Mouse (Mus musculus) liver, embryonic 11.5 days (tissue): ENCODE data around the gene Slc48a1. TPM values are rescaled to one million over a fixed set of nuclear protein-coding genes. Genes with fewer than 3 reads are reported as not detected.

ENCODE experiments used
- ATAC-seq: fragments of 200-750 bp; cut with Nextera tagmentation; replicated peaks from 2 replicates; pipeline ENCODE4 v1.8.0; 2017; ENCODE audit warnings: moderate number of reproducible peaks, mild to moderate bottlenecking, moderate TSS enrichment, moderate library complexity; ENCODE audit not compliant: low FRiP score
- DNase-seq: peaks from one replicate; pipeline ENCODE4 v3.0.0-alpha.2; 2017; ENCODE audit warnings: low spot score
- H3K27ac ChIP-seq: fragments of 300-500 bp; sonication (generic); 2 replicates; pipeline ENCODE4 v1.5.1; 2014; ENCODE audit warnings: mild to moderate bottlenecking, low read depth, low read length, control low read depth
- H3K27me3 ChIP-seq: fragments of 300-500 bp; sonication (generic); replicated peaks from 2 replicates; pipeline ENCODE4 v1.6.1; 2014; ENCODE audit warnings: low read length, mixed read lengths; ENCODE audit not compliant: control insufficient read depth, insufficient read depth
- H3K36me3 ChIP-seq: fragments of 300-500 bp; sonication (generic); 2 replicates; pipeline ENCODE4 v1.6.1; 2014; ENCODE audit warnings: mild to moderate bottlenecking, low read length, moderate library complexity, mixed read lengths; ENCODE audit not compliant: control insufficient read depth, insufficient read depth
- H3K4me1 ChIP-seq: fragments of 300-500 bp; sonication (generic); replicated peaks from 2 replicates; pipeline ENCODE4 v1.6.1; 2014; ENCODE audit warnings: low read length, mixed read lengths; ENCODE audit not compliant: control insufficient read depth, insufficient read depth
- H3K4me2 ChIP-seq: fragments of 300-500 bp; sonication (generic); 2 replicates; pipeline ENCODE4 v1.6.1; 2014; ENCODE audit warnings: mild to moderate bottlenecking, control low read depth, moderate library complexity
- H3K4me3 ChIP-seq: fragments of 300-500 bp; sonication (generic); 2 replicates; pipeline ENCODE4 v1.5.1; 2014; ENCODE audit warnings: low read depth, low read length, control low read depth
- H3K9ac ChIP-seq: fragments of 300-500 bp; sonication (generic); 2 replicates; pipeline ENCODE4 v1.6.1; 2014; ENCODE audit warnings: low read depth, low read length, control low read depth
- H3K9me3 ChIP-seq: fragments of 300-500 bp; sonication (generic); 2 replicates; pipeline ENCODE4 v1.6.1; 2016; ENCODE audit warnings: low read length, inconsistent platforms, mixed read lengths; ENCODE audit not compliant: control insufficient read depth
- WGBS: fragments of 180-500 bp; shearing (Covaris S2); extraction: QIAGEN DNeasy Blood & Tissue Kit; methylation state at CpG from one replicate; pipeline ENCODE4 v1.1.7; 2014; 5-methylcytosine and 5-hydroxymethylcytosine counted together
- polyA plus RNA-seq: library from polyadenylated mRNA; unstranded; fragments of >200 nt; fragmentation: Nextera tagmentation; extraction: Ambion mirVana; gene quantifications from 2 replicates; pipeline ENCODE4 v1.2.1, GENCODE M21; 2014

Gene Slc48a1
- polyA plus RNA-seq, result 55.0 and 62.1 TPM in 2 replicates

DNA sequence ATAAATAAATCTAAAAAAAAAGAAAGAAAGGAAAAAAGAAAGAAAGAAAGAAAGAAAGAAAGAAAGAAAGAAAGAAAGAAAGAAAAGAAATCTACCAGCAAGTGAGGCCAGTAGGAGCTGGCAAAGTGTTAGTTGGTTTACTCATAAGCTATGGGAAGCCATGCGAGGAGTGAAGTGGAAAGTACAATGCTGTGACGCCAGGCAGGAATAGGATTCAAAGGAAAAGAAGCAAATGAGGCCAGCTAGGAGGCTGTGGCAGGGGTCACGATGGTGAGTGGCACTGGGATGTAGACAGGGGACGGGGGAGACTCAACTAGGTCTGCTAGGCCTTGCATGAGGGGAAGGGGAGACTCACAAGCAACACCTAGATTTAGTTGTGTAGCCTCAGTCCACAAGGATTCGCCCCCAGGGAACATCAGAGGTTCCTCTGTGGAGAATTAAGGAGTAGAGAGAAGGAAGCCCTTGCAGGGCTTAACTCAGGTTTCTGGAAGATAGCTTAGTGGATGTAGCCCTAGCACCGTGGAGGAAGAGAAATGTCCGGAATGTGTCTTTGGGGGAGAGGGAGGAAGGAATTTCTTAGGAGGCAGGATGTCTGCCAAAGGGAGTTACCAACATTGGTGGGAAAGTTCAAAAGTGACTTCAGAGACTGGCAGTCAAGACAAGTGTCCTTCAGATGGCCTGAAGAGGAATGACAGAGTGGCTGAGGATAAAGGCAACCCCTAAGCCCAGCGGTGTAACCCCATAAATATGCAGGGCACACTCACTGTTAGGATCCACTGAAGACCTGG lies at the start of gene Slc48a1:
Gene Slc48a1, plus strand, starts transcription at position 210 of the 788 bp plus-strand sequence.
- Histone ChIP-seq H3K36me3 (no peaks in the 10 kb centered on the region), H3K4me1 (peaks cover 14% of the 10 kb centered on the region), H3K4me2 (no peak within 1 kb of the TSS), H3K27ac (0 out of 2 replicates have a peak within 1 kb of the TSS, but pooled peaks have one; percentile 6), H3K9me3 (no peaks in the 10 kb centered on the region), H3K4me3 (no peak within 1 kb of the TSS), H3K27me3 (peaks cover 5% of the 10 kb centered on the region), H3K9ac (no peak within 1 kb of the TSS)
- ATAC-seq, result no peak
- 65% methylated on average over 8 of the region's 8 CpGs for WGBS
- DNase-seq, result no peak

DNA sequence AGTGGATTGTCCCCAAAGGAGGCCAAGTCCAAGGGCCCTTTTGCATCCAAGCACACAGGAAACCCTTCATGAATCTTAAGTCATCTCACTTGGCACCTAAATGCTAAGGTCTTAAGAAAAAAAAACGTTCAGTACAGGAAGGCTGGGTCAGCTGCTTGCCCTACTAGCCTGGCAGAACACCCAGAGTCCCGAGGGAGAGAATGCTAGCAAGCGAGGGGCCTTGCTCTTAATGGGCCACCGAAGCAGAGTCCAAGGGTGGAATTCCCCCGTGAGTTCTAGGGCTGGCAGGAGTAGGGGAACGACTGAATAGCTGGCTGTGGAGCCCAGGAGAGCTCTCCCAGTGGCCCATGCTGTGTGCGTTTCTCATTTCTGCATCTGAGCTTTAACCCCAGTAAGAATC lies 49.5 kb upstream of the Slc48a1 start:
- Histone ChIP-seq H3K36me3 (no peaks in the 10 kb centered on the region), H3K9me3 (no peaks in the 10 kb centered on the region), H3K4me3 (no peak overlapping the region), H3K27ac (no peak overlapping the region), H3K27me3 (no peaks in the 10 kb centered on the region), H3K9ac (no peak overlapping the region), H3K4me2 (no peak overlapping the region), H3K4me1 (no peaks in the 10 kb centered on the region)
- 59% methylated on average over 7 of the region's 7 CpGs for WGBS
- DNase-seq, result no peak
- no peak for ATAC-seq

DNA sequence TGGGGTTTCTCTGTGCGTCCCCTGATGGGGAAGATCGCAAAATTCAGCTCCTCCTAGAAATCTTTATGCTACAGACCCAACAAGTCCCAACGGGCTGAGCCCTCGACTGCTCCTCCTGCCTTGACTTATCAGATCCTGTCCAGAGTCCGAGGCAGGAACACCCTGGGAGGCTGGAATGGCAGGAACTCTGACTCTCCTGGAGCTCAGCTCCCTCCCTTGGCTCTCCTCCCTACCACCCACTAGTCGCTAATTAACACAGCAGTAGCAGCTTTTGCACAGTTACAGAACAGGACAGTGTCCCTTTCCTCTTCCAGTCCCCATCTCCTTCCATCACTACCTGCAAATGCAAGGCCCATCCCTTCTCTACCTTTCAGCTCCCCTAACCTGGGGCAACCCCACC lies 48.0 kb upstream of the Slc48a1 start:
- H3K4me3 ChIP-seq, result no peak overlapping the region
- H3K36me3 ChIP-seq, result no peaks in the 10 kb centered on the region
- WGBS, result 48% methylated on average over 6 of the region's 6 CpGs
- H3K27me3 ChIP-seq, result no peaks in the 10 kb centered on the region
- DNase-seq (no peak), ATAC-seq (no peak)
- H3K9me3 ChIP-seq, result no peaks in the 10 kb centered on the region
- H3K4me1 ChIP-seq, result no peaks in the 10 kb centered on the region
- H3K4me2 ChIP-seq, result no peak overlapping the region
- H3K27ac ChIP-seq, result no peak overlapping the region
- no peak overlapping the region for H3K9ac ChIP-seq

GRCm38 (mm10) chr15:97731111-97731510 lies 47.2 kb upstream of the Slc48a1 start, which contains the start of gene Endou:
Endou (minus strand) TSS chr15:97731339.
- WGBS, result 85% methylated on average over 8 of the region's 8 CpGs

GRCm38 (mm10) chr15:97731988-97732387 lies 46.3 kb upstream of the Slc48a1 start:
- H3K9ac ChIP-seq, result no peak overlapping the region
- ATAC-seq (no peak), DNase-seq (no peak)
- H3K27me3 ChIP-seq, result no peaks in the 10 kb centered on the region
- H3K4me2 ChIP-seq, result no peak overlapping the region
- WGBS, result 86% methylated on average over 11 of the region's 11 CpGs
- no peak overlapping the region for H3K4me3 ChIP-seq
- H3K9me3 ChIP-seq, result no peaks in the 10 kb centered on the region
- H3K36me3 ChIP-seq, result no peaks in the 10 kb centered on the region
- no peak overlapping the region for H3K27ac ChIP-seq
- H3K4me1 ChIP-seq, result no peaks in the 10 kb centered on the region

More at GRCm38 (mm10) chr15:97731111-97731510, 47.2 kb upstream of the Slc48a1 start, which contains the start of gene Endou:
- Histone ChIP-seq H3K27me3 (no peaks in the 10 kb centered on the region), H3K9me3 (no peaks in the 10 kb centered on the region), H3K9ac (no peak within 1 kb of the TSS), H3K4me2 (no peak within 1 kb of the TSS), H3K4me3 (no peak within 1 kb of the TSS), H3K27ac (no peak within 1 kb of the TSS), H3K36me3 (no peaks in the 10 kb centered on the region), H3K4me1 (no peaks in the 10 kb centered on the region)
- DNase-seq (no peak), ATAC-seq (no peak)

- Histone ChIP-seq H3K9ac (no peak overlapping the region), H3K4me3 (no peak overlapping the region), H3K36me3 (no peaks in the 10 kb centered on the region), H3K27ac (no peak overlapping the region), H3K4me2 (no peak overlapping the region), H3K9me3 (no peaks in the 10 kb centered on the region), H3K27me3 (no peaks in the 10 kb centered on the region), H3K4me1 (no peaks in the 10 kb centered on the region; the same call in 1 of the 2 replicates)
- DNase-seq, result no peak
- peak; percentile 93 for ATAC-seq
- WGBS, result 83% methylated on average over 7 of the region's 7 CpGs
Observed at GRCm38 (mm10) chr15:97738923-97739322, 39.4 kb upstream of the Slc48a1 start.

DNA sequence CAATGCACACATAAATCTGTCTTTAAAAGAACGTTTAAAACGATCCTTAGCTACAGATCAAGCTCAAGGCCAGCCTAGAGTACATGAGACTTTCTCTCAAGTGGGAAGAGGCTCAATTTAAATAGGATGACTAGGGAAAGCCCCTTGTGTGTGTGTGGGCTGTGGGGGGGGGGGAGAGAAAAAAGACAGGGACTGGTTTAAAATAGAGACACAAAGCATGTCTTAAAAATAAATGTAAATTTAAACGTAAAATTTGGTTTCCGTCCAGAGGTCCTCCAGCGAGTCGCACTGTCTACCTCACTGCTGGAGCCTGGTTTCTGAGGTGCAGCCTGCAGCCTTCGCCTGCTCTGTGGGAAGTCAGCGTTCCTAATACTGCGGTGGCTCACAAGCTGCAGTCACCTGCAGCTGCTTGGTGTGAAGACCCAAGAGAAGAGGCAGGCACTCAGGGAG lies 38.0 kb upstream of the Slc48a1 start:
- Histone ChIP-seq H3K4me3 (no peak overlapping the region), H3K9me3 (no peaks in the 10 kb centered on the region), H3K36me3 (no peaks in the 10 kb centered on the region), H3K9ac (no peak overlapping the region), H3K27me3 (no peaks in the 10 kb centered on the region), H3K4me1 (peaks cover 3% of the 10 kb centered on the region), H3K4me2 (no peak overlapping the region), H3K27ac (no peak overlapping the region)
- no peak for DNase-seq
- ATAC-seq, result no peak
- WGBS, result 88% methylated on average over 9 of the region's 9 CpGs

GRCm38 (mm10) chr15:97741662-97742061 lies 36.7 kb upstream of the Slc48a1 start:
- DNase-seq, result no peak
- ATAC-seq, result no peak
- Histone ChIP-seq H3K36me3 (no peaks in the 10 kb centered on the region), H3K27ac (no peak overlapping the region), H3K9me3 (no peaks in the 10 kb centered on the region), H3K4me2 (no peak overlapping the region), H3K9ac (no peak overlapping the region), H3K4me3 (no peak overlapping the region), H3K27me3 (no peaks in the 10 kb centered on the region), H3K4me1 (peaks cover 9% of the 10 kb centered on the region)
- WGBS, result 83% methylated on average over 12 of the region's 12 CpGs

DNA sequence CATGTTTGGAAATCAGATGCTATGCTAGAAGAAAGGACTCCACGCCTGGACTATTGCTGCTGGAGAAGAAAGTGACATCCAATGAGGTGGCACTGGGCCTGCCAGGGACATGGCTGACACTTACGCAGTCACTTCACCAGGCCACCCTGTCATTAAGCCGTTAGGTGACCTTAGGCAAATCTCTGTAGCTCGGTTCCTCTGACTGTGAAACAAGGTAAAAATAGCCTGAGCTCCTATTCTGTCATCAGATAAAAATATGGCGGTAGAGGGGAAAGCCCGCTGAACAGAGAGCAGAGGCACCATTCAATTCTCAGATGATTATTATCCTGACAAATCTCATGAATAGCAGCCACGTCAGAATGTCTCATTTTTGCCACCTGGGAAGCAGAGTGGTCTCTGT lies 36.2 kb upstream of the Slc48a1 start:
- Histone ChIP-seq H3K4me1 (peaks cover 10% of the 10 kb centered on the region), H3K27me3 (no peaks in the 10 kb centered on the region), H3K9me3 (no peaks in the 10 kb centered on the region), H3K4me3 (no peak overlapping the region), H3K9ac (no peak overlapping the region), H3K36me3 (no peaks in the 10 kb centered on the region), H3K27ac (no peak overlapping the region), H3K4me2 (no peak overlapping the region)
- DNase-seq (no peak), ATAC-seq (no peak)
- 54% methylated on average over 7 of the region's 7 CpGs for WGBS
